Mouse (Mus musculus) brain, embryonic 14.5 days (tissue): ENCODE data around the gene Raver2.

Experiments
- CTCF ChIP-seq: fragments of 200-500 bp; IDR thresholded peaks from 2 replicates; pipeline ENCODE4 v1.5.1; 2012; ENCODE audit warnings: inconsistent platforms, mild to moderate bottlenecking, moderate library complexity, borderline replicate concordance; ENCODE audit not compliant: insufficient read depth, insufficient read length; ENCODE audit errors: extremely low read depth
- POLR2A ChIP-seq: fragments of 200-500 bp; IDR thresholded peaks from 2 replicates; pipeline ENCODE4 v1.6.1; 2012; ENCODE audit warnings: mild to moderate bottlenecking, inconsistent platforms, borderline replicate concordance; ENCODE audit not compliant: poor library complexity, insufficient read depth, insufficient read length, severe bottlenecking; ENCODE audit errors: extremely low read depth

- TF ChIP-seq POLR2A (no peak), CTCF (no peak)
These were observed 110.3 kb downstream of the Raver2 start for GRCm38 (mm10) chr4:101179076-101179475.
